Mouse (Mus musculus) right cerebral cortex, postnatal 25 days (tissue): ENCODE measurements at regions not wholly inside any gene's neighbourhood (a gene's known extent, or its start where the extent isn't known, plus 50 kb on each side); places are given as distances from the start of the nearest gene placed in this dataset.

Experiments
- DNase-seq: peaks from one replicate; pipeline ENCODE4 v3.0.0; 2022

GRCm38 (mm10) chr9:83265736-83266135 is 119.3 kb upstream of the Hmgn3 start:
- no peak for DNase-seq

- DNase-seq: no peak
Measured at GRCm38 (mm10) chr9:83259511-83259910, 113.0 kb upstream of the Hmgn3 start.

GRCm38 (mm10) chr9:83258986-83259385 is 112.5 kb upstream of the Hmgn3 start:
- DNase-seq: peak; percentile 26

- DNase-seq: no peak
Measured at GRCm38 (mm10) chr9:83258476-83258875, 112.0 kb upstream of the Hmgn3 start.

GRCm38 (mm10) chr9:83254356-83254755 is 107.9 kb upstream of the Hmgn3 start:
- DNase-seq: no peak

- DNase-seq: no peak
Measured at GRCm38 (mm10) chr9:83253789-83254188, 107.3 kb upstream of the Hmgn3 start.

- DNase-seq: no peak
Measured at GRCm38 (mm10) chr9:83251793-83252192, 105.3 kb upstream of the Hmgn3 start.

- DNase-seq: no peak
Measured at GRCm38 (mm10) chr9:83249871-83250270, 103.4 kb upstream of the Hmgn3 start.

- no peak for DNase-seq
Measured at GRCm38 (mm10) chr9:83248164-83248730, 101.8 kb upstream of the Hmgn3 start.

- DNase-seq: no peak
Measured at GRCm38 (mm10) chr9:83247066-83247668, 100.7 kb upstream of the Hmgn3 start.

GRCm38 (mm10) chr9:83241119-83241518 is 94.6 kb upstream of the Hmgn3 start:
- DNase-seq: no peak

GRCm38 (mm10) chr9:83239097-83239496 is 92.6 kb upstream of the Hmgn3 start:
- DNase-seq: no peak

GRCm38 (mm10) chr9:83221866-83222265 is 75.4 kb upstream of the Hmgn3 start:
- DNase-seq: no peak

- no peak for DNase-seq
Measured at GRCm38 (mm10) chr9:83202583-83202982, 56.1 kb upstream of the Hmgn3 start.

GRCm38 (mm10) chr9:83199771-83200170 is 53.3 kb upstream of the Hmgn3 start:
- peak; percentile 15 for DNase-seq

- DNase-seq: no peak
Measured at GRCm38 (mm10) chr9:83199176-83199575, 52.7 kb upstream of the Hmgn3 start.

GRCm38 (mm10) chr9:83197013-83197412 is 50.5 kb upstream of the Hmgn3 start:
- no peak for DNase-seq
